Mouse (Mus musculus) monocyte, adult 59 days (primary cell): ENCODE measurements around the gene Dlk1. TPM values are rescaled to one million over a fixed set of nuclear protein-coding genes. Genes with fewer than 3 reads are reported as not detected.

ENCODE experiments used
- total RNA-seq, 2 experiments: library from RNA; stranded (reverse); gene quantifications; one replicate each; pipeline ENCODE4 v1.2.4; 2023

The Dlk1 gene
- total RNA-seq, result not detected

GRCm38 (mm10) chr12:109452592-109452991 is at the start of gene Dlk1:
Gene Dlk1 (plus strand): TSS chr12:109452823.

Other genes starting within 250 kb of the Dlk1 start
- gene Rtl1, start 147.5 kb downstream of the Dlk1 start, total RNA-seq, result not detected